Mouse (Mus musculus) megakaryocyte, embryonic 14.5 days (primary cell): ENCODE measurements around the gene Crygn.

Source experiments
- FLI1 ChIP-seq: IDR thresholded peaks from 2 replicates; pipeline ENCODE4 v1.6.1; 2012; ENCODE audit warnings: low read length, inconsistent platforms, mixed read lengths
- GATA1 ChIP-seq: IDR thresholded peaks from 3 replicates; pipeline ENCODE4 v1.6.1; 2012; ENCODE audit warnings: mixed read lengths, low read length, inconsistent platforms, borderline replicate concordance

GRCm38 (mm10) chr5:24704615-24705014 is 53.2 kb downstream of the Crygn start:
- TF ChIP-seq GATA1 (no peak), FLI1 (no peak)
